Mouse (Mus musculus) heart, embryonic 16.5 days (tissue): Measurements from ENCODE around the gene Twnk. TPM values are rescaled to one million over a fixed set of nuclear protein-coding genes. Genes with fewer than 3 reads are reported as not detected.
A peak's percentile ranks its signal among the peaks of the same experiment; 100 is the strongest.

Source experiments
- ATAC-seq: fragments of 200-750 bp; cut with Nextera tagmentation; replicated peaks from 2 replicates; pipeline ENCODE4 v1.8.0; 2017; ENCODE audit warnings: moderate number of reproducible peaks; ENCODE audit not compliant: insufficient read depth, low FRiP score; ENCODE audit errors: extremely low read depth
- H3K27ac ChIP-seq: fragments of 300-500 bp; sonication (generic); 2 replicates; pipeline ENCODE4 v1.5.1; 2014; ENCODE audit warnings: mild to moderate bottlenecking, low read length, control low read depth, moderate library complexity
- H3K27me3 ChIP-seq: fragments of 300-500 bp; sonication (generic); 2 replicates; pipeline ENCODE4 v1.6.1; 2014; ENCODE audit warnings: low read length, mixed read lengths; ENCODE audit not compliant: control insufficient read depth, insufficient read depth
- H3K36me3 ChIP-seq: fragments of 300-500 bp; sonication (generic); 2 replicates; pipeline ENCODE4 v1.6.1; 2014; ENCODE audit not compliant: control insufficient read depth, insufficient read depth
- H3K4me1 ChIP-seq: fragments of 300-500 bp; sonication (generic); 2 replicates; pipeline ENCODE4 v1.6.1; 2014; ENCODE audit warnings: low read length, mixed read lengths; ENCODE audit not compliant: control insufficient read depth, insufficient read depth
- H3K4me2 ChIP-seq: fragments of 300-500 bp; sonication (generic); 2 replicates; pipeline ENCODE4 v1.6.1; 2014; ENCODE audit warnings: low read depth, mild to moderate bottlenecking, control low read depth, low read length
- H3K4me3 ChIP-seq: fragments of 300-500 bp; sonication (generic); 2 replicates; pipeline ENCODE4 v1.5.1; 2014; ENCODE audit warnings: mild to moderate bottlenecking, control low read depth, low read length
- H3K9ac ChIP-seq: fragments of 300-500 bp; sonication (generic); 2 replicates; pipeline ENCODE4 v1.6.1; 2014; ENCODE audit warnings: low read length, control low read depth
- H3K9me3 ChIP-seq: fragments of 300-500 bp; sonication (generic); replicated peaks from 2 replicates; pipeline ENCODE4 v1.6.1; 2016; ENCODE audit warnings: low read length; ENCODE audit not compliant: control insufficient read depth
- WGBS: fragments of 180-500 bp; shearing (Covaris S2); extraction: QIAGEN DNeasy Blood & Tissue Kit; methylation state at CpG from one replicate; pipeline ENCODE4 v1.1.7; 2014; 5-methylcytosine and 5-hydroxymethylcytosine counted together
- polyA plus RNA-seq: library from polyadenylated mRNA; unstranded; fragments of >200 nt; fragmentation: Nextera tagmentation; extraction: Ambion mirVana; gene quantifications from 2 replicates; pipeline ENCODE4 v1.2.1, GENCODE M21; 2015

Gene Twnk
- polyA plus RNA-seq, 1 experiment from 2014 or later = 23.2 TPM

GRCm38 (mm10) chr19:45057724-45058112 lies 52.3 kb downstream of the Twnk start:
- no peaks in the 10 kb centered on the region for H3K27me3 ChIP-seq
- WGBS = 33% methylated on average over 7 of the region's 7 CpGs
- H3K4me3 ChIP-seq = peak overlapping the region; percentile 67
- no peaks in the 10 kb centered on the region for H3K9me3 ChIP-seq
- peak overlapping the region; percentile 86 for H3K9ac ChIP-seq
- peak overlapping the region; percentile 81 for H3K4me2 ChIP-seq
- H3K27ac ChIP-seq = peak overlapping the region; percentile 97
- peaks cover 3% of the 10 kb centered on the region; the same call in 1 of the 2 replicates for H3K36me3 ChIP-seq
- no peak for ATAC-seq
- peaks cover 21% of the 10 kb centered on the region for H3K4me1 ChIP-seq

GRCm38 (mm10) chr19:45058113-45058839 lies 52.8 kb downstream of the Twnk start:
- peak overlapping the region; percentile 81 for H3K4me2 ChIP-seq
- H3K9ac ChIP-seq = peak overlapping the region; percentile 86
- H3K9me3 ChIP-seq = no peaks in the 10 kb centered on the region
- peak overlapping the region; percentile 97 for H3K27ac ChIP-seq
- peak; percentile 91 for ATAC-seq
- H3K4me3 ChIP-seq = peak overlapping the region; percentile 67
- peaks cover 21% of the 10 kb centered on the region for H3K4me1 ChIP-seq
- no peaks in the 10 kb centered on the region for H3K27me3 ChIP-seq
- 0 out of 2 replicates have a peak, but pooled peaks cover 3% of the 10 kb centered on the region for H3K36me3 ChIP-seq
- under 1% methylated on average over 34 of the region's 34 CpGs for WGBS

GRCm38 (mm10) chr19:45058841-45059240 lies 53.4 kb downstream of the Twnk start:
- Histone ChIP-seq H3K4me1 (peaks cover 21% of the 10 kb centered on the region), H3K9ac (peak overlapping the region; percentile 86), H3K36me3 (0 out of 2 replicates have a peak, but pooled peaks cover 3% of the 10 kb centered on the region), H3K9me3 (no peaks in the 10 kb centered on the region), H3K27me3 (peaks cover 4% of the 10 kb centered on the region; the same call in 1 of the 2 replicates), H3K4me2 (peak overlapping the region; percentile 81), H3K27ac (peak overlapping the region; percentile 97), H3K4me3 (peak overlapping the region; percentile 67)
- no peak for ATAC-seq
- WGBS = 1% methylated on average over 14 of the region's 14 CpGs

Other genes starting within 250 kb of the Twnk start
- not detected in 2 replicates for gene Pax2, start 249.6 kb upstream of the Twnk start, polyA plus RNA-seq
- gene Slf2, start 74.5 kb upstream of the Twnk start, polyA plus RNA-seq = 30.9 and 35.5 TPM in 2 replicates
- gene Sema4g, start 16.6 kb upstream of the Twnk start, polyA plus RNA-seq = 0.79 and 0.94 TPM in 2 replicates
- gene Mrpl43, start 779 bp downstream of the Twnk start, polyA plus RNA-seq = 64.4 and 68.6 TPM in 2 replicates
- gene Lzts2, start 8.8 kb downstream of the Twnk start, polyA plus RNA-seq = 38.0 and 45.8 TPM in 2 replicates
- gene Pdzd7, start 40.1 kb downstream of the Twnk start, polyA plus RNA-seq = 0.14 and 0.25 TPM in 2 replicates
- 16.2 and 19.0 TPM in 2 replicates for gene Sfxn3, start 41.8 kb downstream of the Twnk start, polyA plus RNA-seq
- gene Kazald1, start 69.6 kb downstream of the Twnk start, polyA plus RNA-seq = 12.9 and 13.0 TPM in 2 replicates
- 0.28 and 0.87 TPM in 2 replicates for gene Tlx1, start 145.0 kb downstream of the Twnk start, polyA plus RNA-seq
- not detected in 2 replicates for gene Lbx1, start 230.1 kb downstream of the Twnk start, polyA plus RNA-seq